Mouse (Mus musculus) lung, postnatal 25 days (tissue): ENCODE measurements around the gene Txndc17.

Experiments
- DNase-seq: peaks from one replicate; pipeline ENCODE4 v3.0.0; 2022; ENCODE audit warnings: low spot score

The Txndc17 gene

GRCm38 (mm10) chr11:72223414-72223813 is 16.1 kb downstream of the Txndc17 start:
- DNase-seq = no peak

DNA sequence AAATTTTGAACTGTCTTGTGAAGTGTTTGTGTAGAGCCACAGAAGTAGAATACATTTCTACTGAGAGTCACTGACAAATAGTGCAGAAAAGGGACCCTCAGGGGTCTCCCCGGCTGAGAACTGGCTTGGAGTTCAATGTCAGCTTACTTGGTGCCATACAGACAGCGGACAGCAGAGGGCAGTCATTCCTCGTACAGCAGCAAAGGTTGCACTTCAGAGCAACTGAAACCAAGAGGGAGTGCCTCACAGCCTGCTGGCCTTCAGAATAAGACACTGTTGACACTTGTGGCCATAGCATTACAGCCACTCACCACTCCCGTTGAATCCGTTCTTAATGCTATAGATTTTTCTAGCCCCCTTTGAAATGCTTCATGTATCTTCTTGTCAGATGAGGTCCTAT is 17.5 kb downstream of the Txndc17 start:
- DNase-seq = peak; percentile 65

GRCm38 (mm10) chr11:72226020-72226791 is 18.9 kb downstream of the Txndc17 start:
- DNase-seq = no peak

- no peak for DNase-seq
Measured at GRCm38 (mm10) chr11:72226901-72227300, 19.6 kb downstream of the Txndc17 start.

DNA sequence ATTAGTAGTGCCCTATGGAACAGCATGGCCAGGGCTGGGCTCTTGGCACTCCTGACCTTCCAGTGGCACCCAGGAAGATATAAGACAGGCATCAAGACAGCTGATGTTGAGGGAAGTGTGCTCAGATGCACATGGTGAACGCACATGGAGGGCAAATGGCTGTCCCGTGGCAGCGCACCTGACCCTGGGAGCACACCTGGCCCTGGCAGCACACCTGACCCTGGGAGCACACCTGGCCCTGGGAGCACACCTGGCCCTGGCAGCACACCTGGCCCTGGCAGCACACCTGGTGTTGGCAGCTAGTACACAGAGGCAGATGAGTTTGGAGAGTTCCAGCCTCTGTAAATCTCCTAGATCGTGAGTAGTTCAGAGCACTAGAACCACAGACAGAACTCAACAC is 21.2 kb downstream of the Txndc17 start:
- no peak for DNase-seq

GRCm38 (mm10) chr11:72232068-72232467 is 24.7 kb downstream of the Txndc17 start:
- DNase-seq = no peak

DNA sequence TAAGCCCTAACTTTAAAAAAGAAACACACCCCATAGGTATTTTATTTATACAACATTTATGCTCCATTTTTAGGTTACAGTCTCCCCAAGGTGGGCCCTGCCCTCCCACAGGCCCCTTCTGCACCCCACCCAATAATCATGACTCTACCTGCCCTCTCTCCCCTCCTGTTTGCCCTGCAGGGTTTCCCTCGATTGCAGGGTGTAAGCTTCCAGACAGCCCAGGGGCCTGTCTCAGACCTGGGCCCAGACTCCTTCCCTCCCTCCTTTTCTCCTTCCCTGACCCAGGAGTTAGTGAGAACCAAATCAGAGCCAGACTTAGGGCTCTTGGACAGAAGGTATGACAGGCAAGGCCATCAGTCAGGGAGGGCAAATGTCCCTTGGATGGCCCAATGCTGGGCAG is 25.6 kb downstream of the Txndc17 start:
- no peak for DNase-seq

DNA sequence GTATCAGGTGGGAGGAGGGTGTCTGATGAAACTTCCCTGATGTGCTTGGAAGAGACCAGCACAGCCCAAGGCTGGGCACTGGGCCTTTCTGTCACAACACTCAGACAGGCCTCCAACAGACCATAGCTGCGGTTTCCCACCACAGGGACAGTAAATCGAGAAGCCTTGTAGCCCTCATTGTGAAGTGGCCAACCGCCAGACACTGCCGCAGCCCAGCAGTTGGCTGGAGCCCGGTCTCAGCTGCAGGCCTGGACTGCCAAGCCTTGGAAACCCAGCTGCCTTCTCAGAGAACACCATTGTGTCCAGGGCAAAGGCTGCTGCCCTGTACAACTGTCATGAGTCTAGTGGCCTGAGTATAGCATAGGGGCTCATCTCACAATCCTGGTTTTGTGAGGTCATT is 26.7 kb downstream of the Txndc17 start:
- no peak for DNase-seq

DNA sequence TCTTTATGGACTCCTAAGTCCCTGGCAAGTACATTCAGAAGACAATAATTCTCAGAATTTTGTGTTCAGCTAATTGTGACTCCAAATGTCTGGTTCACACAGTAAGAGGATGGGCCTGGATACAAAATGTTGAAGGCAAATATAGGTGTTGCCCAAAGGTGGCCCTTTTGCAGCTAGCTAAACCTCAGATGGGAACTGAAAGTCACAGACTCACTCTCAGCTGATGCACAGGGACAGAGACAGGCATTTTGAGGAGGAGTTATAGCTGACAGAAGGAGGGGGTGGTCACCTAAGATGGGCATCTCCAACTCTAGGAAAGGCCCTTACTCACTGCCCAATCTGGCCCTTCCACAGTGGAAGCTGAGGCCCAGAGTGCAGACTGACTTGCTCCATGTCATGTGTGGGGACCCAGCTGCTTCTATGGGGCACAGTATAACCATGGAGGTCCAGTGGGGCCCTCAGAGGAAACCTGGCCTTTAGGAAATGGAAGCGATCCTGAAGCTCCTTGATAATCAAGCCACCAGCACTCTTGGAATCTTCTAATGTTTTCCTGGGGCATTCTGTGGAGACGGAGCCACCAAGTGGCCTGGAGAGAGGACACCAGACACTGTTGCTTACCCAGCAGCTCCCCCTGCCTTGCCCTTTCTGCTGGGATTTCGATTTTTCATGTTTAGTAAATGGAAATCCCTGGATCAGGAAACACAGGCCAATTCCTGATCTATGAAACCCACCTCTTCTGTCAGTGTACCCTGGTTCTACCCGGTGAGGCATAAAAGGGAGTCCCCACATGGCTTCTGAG is 32.9 kb downstream of the Txndc17 start:
- DNase-seq = no peak

- no peak for DNase-seq
Measured at GRCm38 (mm10) chr11:72245196-72245753, 37.9 kb downstream of the Txndc17 start.

- no peak for DNase-seq
Measured at GRCm38 (mm10) chr11:72255629-72256028, 48.3 kb downstream of the Txndc17 start.

GRCm38 (mm10) chr11:72256441-72256840 is 49.1 kb downstream of the Txndc17 start:
- DNase-seq = no peak
